Mouse (Mus musculus) adrenal gland, postnatal 14 days (tissue): ENCODE results near the gene Lrrtm1. TPM values are rescaled to one million over a fixed set of nuclear protein-coding genes. Genes with fewer than 3 reads are reported as not detected.

Experiments used
- DNase-seq: peaks from one replicate; pipeline ENCODE4 v3.0.0; 2021; ENCODE audit warnings: mixed read lengths
- long read RNA-seq, 2 experiments: library from polyadenylated mRNA; stranded (forward); transcript quantifications; one replicate each; pipeline ENCODE4 v2.0.0; 2021
- total RNA-seq: library from RNA; stranded (reverse); gene quantifications from 2 replicates; pipeline ENCODE4 v1.2.3, GENCODE M21; 2021

Gene Lrrtm1
- total RNA-seq: 0.67 and 0.90 TPM in 2 replicates
- long read RNA-seq, experiment 1, partial matches to known transcripts: 0 of 1 reads
- long read RNA-seq, experiment 1, other reads (novel, unspliced or antisense): 1 of 1 reads
- long read RNA-seq, experiment 2, partial matches to known transcripts: 0 of 1 reads
- long read RNA-seq, experiment 2, other reads (novel, unspliced or antisense): 0 of 1 reads

DNA sequence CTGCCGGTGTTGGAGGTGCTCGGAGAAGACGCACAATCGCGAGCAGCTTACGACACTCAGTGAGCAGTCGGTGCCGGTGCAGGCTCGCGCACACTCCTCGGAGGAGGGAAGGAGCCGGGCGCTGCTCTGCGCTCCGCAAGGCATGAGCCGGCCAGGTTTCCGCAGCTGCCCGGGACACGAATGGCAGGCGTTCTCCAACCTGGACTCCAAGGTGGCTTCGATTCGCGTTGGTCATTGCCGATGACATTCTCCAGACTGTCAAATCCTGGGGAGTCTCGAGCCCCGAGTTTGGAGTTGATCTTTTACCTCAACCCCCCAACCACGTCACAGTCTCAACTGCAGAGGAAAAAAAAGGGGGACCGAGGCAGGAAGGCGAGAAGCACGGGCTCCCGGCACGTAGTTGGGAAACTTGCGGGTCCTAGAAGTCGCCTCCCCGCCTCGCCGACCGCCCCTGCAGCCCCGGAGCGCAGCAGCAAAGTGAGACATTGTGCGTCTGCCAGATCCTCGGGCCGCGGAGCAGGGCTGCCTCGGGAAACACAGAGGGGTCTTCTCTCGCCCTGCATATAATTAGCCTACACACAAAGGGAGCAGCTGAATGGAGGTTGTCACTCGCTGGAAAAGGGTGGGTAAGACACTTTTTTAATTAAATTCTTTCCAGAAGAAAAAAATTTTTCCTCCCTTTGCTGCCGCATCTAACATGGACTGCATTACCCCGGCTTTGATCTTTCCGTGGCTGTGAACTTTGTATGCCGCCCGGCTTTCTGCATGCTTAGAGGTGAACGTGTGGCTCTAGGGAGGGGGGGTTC lies at the start of gene Lrrtm1:
Gene Lrrtm1, plus strand, starts transcription at position 89 of the 806 bp plus-strand sequence.
- peak; percentile 54 for DNase-seq

DNA sequence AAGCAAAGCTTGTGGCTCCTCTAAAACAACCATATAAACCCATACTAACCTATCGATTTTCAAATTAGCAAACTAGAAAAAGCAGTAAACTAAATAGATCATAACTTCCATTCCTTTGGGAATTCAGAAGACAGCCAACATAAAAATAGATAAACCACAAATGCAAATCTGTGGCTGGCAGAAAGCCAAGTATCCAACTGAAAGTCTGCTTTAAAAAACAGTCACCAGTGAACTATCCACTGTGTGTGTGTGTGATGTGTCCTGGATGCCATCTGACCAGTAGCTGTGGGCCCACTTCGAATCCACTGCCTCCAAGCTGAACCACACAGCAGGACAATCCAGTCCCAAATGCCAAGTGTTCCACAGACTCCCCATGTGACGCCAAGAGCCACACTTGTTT lies 45.8 kb upstream of the Lrrtm1 start:
- DNase-seq: no peak

DNA sequence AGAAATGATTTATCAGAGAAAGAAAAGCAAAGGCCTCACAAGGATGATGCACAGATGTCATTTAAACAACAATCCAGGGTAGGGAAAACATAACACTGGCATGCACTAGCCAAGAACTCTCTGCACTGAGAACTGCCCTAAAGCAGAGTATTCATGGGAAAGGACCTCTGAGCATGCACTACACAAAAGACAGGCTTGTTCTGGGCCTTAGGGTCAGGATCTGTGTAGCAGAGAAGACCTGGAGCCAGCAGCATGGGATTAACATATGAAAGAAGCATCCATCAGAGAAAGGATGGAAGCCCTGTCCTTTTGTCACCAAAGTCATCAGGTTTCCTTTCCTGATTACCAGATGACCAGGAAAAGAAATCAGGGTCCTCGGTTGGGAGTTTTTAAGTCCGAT lies 43.1 kb upstream of the Lrrtm1 start:
- no peak for DNase-seq

DNA sequence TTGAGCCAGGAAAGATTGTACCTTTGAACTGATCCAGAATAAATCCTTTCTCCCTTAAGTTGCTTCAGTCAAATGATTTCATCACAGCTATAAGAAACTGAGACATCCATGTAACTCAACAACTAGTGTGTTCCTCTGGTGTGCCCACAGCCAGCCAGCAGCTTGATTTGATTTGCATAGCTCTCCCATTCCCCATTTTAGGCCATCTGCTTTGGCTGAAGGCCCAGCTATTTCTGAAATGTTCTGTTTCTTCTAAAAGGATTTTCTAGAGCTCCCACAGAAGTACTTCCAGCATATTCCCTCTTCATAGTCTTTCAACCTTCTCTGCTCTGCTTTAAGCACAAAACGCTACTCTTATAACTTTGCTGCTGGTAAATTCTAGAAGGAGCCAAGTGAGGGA lies 33.3 kb upstream of the Lrrtm1 start:
- DNase-seq: no peak

DNA sequence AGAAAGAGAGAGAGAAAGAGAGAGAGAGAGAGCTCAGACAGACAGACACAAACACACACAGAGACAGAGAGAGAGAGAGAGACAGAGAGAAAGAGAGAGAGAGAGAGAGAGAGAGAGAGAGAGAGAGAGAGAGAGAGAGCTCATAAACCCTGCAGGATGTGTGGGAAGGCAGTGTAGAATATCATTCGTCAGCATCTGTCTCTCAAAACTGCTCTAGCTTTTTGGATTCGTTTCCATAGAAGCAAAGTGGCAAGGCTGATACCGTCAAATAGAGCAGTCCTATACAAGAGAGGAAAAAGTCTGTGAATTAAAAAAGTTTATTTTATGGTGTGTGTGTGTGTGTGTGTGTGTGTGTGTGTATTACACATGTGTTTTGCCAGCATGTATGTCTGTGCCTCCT lies 32.6 kb upstream of the Lrrtm1 start:
- DNase-seq: no peak

DNA sequence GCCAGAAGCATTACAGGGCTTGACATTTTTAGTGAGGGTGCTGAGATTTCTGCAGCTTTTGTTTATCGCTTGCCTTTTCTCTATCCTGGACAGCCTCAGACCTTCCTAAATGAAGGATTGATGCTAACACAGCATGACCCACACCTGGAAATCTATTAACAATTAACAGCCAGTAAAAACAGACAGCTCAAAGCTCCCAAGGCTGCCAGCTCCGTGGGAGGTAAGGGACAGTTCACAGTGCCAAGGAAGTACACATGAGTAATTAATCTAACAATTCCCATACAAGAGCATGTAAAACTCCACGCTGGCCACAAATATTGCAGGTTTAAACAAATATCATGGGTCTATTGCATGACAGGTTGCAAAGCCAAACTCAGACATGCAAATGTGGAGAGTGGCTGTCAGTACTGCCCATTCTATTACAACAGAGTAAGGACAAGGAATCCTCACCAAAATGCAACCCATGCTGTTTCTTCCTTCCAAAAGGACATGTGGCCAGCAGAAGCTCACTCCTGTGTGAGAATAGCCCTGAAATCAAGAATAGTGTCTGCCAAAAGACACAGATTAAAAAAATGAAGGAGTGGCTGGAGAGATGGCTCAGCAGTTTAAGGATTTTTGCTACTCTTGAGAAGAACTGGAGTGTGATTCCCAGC lies 28.6 kb upstream of the Lrrtm1 start:
- DNase-seq: no peak

DNA sequence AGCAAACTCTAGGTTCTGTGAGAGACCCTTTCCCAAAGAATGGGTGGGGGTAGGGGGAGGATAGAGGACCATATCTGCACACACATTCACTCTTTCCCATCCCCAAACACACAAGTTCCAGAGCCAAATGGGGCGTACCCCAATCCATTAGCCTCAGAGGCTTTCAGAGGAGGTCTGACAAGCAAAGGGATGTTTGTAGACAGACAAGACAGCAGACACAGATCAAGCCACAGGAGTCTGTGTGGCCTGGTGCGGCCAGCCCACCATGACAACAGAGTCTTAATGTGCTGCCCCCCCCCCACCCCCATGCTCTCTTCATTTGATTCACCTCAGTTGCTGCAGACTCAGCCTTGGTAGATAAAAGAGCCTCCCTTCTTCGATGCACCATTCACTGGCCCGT lies 27.2 kb upstream of the Lrrtm1 start:
- DNase-seq: no peak

DNA sequence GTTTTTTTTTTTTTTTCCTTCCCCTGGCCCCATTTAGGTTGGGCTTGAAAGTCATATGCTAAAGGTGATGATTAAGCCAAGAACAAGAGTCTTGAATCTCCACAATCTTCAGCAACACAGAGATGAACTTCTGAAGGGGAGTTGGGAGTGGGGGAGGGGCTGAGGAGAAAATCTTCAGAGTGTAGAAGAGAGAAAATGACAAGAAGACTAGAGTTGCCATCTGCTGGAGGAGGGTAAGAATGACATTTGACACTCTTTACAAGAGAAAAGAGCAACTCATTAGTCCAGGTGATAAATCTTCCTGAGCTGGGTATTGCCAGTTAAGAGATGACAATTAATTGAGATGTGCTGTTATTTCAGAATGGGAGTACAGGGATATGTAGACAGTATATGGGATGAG lies 23.6 kb upstream of the Lrrtm1 start:
- no peak for DNase-seq

DNA sequence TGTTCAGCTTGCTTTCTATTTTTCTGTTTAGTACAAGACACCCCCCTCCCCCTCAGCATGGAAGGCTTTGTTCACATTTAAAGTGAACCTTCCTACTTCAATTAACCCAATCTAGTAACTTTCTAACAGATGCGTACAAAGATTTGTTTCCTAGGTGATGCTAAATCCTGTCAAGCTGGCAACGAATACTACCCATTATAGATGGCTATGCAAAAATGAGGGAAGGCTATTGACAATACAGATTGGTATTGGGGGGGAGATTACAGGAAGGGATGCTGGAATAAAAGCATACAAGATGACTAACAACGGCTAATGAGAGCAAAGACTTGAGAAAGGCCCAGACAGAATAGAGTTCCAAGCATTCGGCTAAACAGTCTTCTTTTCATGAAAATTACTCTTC lies 21.7 kb upstream of the Lrrtm1 start:
- DNase-seq: no peak

DNA sequence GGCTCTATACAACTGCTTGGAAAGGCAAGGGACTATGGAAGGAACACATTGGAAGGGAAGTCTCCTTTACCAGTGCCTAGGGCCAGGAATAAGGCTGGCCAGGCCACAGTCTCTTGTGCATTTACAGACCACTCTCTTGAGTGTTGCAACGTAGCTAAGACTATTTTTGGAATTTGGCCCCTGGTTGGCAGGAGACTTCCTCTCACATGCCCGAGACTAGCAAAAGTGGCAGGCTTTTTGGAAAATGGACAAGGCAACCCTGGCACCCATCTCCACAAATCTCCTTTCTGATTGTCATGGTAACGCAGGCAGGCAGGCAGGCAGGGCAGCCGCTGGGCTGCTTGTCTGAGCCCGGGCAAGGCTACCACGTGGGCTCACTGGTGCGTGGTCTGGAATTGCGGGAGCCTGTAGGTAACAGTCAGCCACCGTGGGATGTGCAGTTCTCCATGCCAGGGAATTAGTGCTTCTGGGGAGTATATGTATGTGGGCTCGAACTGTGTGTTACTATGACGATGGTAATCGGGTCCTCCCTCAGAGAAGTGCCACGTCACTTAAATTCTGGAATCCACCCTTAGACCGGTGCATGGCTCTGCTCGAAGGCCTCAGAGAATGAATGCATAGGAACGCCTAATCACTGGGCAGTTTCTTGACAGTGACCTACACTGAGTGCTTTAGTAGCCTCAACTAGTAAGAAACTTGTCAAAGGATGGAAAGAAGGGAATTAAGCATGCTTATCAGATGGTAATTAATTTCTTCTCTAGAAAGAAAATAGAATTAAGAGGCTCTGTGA lies 19.4 kb upstream of the Lrrtm1 start:
- DNase-seq: peak; percentile 56

DNA sequence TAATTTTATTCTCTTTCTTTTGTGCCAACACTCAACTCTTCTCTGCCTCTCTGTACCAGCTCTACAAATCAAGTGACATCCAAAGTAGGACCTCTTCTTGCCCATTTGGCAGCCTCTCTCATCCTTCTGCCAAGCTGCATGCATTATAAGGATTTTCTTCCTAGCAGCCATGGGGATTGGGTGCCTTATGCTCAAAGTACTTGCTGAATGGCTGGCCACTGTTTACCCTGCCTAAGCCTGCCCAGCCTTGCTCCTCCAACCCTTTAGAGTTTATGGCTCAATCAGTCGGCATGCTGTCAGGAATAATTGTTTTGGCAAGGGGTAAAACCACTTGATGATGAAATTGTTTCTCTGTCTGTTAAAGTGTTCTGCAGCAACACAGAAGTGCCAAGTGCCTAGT lies 2.1 kb upstream of the Lrrtm1 start:
- DNase-seq: peak; percentile 51

DNA sequence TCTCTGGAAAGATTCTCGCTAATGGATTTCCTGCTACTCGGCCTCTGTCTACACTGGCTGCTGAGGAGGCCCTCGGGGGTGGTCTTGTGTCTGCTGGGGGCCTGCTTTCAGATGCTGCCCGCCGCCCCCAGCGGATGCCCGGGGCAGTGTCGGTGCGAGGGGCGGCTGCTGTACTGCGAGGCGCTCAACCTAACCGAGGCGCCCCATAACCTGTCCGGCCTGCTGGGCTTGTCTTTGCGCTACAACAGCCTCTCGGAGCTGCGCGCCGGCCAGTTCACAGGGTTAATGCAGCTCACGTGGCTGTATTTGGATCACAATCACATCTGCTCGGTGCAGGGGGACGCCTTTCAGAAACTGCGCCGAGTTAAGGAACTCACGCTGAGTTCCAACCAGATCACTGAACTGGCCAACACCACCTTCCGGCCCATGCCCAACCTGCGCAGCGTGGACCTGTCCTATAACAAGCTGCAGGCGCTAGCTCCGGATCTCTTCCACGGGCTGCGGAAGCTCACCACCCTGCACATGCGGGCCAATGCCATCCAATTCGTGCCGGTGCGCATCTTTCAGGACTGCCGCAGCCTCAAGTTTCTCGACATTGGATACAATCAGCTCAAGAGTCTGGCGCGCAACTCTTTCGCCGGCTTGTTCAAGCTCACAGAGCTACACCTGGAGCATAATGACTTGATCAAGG lies 1.2 kb downstream of the Lrrtm1 start:
- no peak for DNase-seq

DNA sequence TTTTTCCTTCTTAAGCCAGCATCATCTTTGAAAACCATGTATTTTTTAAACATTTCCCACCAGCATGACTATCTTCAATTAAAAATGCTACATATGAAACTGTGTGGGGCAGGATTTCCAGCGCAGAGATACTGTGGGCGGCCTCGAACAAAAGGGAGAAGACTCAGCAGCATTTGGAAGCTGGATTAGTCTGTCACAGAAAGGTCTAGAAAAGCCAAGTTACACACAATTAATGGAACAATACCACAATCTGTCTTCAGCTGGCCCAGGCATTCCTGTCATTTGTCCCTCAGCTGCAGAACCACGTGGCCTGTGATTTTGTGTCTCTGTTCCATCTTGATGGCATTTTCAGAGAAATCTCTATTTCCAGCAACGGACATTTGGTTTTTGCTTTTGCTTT lies 11.0 kb downstream of the Lrrtm1 start:
- DNase-seq: no peak

DNA sequence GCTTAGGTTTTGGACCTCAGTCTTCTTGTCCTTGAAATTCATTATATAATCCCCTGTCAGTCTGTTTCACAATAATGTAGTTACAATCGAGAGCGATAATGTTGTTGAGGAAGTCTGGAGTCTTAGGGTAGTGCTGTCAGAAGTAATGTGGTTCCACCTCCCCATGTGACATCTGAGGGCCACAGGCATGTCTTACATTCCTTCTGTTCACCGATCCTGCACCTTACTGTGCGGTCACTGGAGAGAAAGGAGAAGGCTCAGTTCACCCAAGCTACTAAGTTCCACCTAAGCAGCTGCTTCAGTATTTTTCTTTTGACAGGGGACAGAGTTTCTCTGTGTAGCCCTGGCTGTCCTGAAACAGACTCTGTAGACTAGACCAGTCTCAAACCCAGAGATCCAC lies 13.9 kb downstream of the Lrrtm1 start:
- DNase-seq: no peak

DNA sequence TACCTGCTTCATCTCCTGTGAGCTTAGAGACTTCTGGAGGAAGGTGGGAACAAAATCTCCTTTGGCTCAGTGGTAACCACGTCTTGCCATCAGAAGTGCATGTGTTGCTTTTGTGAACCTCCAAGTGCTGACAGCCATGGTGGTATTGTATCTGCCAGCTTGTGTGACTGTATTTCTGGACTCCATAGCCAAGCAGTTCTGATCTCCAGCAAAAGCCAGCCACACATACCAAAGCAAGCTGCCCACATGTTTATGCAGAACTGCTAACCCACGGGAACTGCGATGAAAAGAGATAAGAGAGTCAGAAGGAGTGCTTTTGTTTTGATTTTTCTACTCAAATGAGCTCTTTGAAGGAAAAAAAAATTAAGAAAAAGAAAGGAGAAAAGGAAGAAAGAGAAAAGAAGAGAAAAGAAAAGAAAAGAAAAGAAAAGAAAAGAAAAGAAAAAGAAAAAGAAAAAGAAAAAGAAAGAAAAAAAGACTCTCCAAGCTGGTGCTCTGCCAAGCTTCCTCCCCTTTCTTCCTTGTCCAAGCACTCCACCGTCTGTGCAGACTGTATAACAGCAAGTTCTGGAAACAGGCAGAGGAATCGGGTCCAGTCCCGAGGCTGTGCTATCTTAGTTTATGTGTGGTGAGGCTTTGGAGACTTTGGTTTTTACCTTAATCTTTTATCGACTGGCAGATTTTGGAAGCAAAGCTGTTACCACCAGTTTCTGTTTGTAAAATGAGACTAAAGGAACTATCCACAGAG lies 15.0 kb downstream of the Lrrtm1 start:
- peak; percentile 38 for DNase-seq

DNA sequence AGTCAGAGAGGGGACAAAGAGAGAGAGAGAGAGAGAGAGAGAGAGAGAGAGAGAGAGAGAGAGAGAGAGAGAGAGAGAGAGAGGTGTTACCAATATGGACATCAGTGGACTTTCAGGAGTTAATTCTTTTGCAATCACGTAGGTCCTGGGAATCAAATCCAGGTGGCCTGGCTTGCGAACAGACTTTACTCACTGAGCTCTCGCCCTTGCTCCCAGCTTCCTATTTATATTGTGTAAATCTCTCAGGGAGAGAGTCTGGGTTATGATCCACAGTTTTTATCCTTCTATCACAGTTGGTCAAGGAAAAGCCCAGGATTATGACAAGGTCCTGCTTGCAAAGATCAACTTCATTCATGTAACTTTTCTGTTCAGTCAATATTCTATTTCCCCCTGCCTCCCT lies 22.7 kb downstream of the Lrrtm1 start:
- DNase-seq: no peak

DNA sequence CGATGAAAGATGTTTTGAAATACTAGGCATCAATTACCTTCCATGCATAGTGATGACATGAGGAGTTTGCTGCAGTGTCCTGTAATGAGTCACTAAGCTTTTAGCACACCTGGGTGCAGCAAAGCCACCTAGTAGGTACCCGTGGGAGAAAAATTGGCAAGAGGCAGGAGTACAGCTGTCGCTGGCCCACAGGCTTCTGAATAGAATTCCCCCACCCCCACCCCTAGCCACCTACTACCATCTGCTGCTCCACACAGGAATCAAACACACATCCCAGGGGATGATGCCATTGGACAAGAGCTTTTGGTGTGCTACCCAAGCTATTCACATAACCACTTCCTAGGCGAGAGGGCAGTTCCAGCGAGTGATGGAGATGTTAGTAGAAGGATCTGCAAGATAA lies 36.3 kb downstream of the Lrrtm1 start:
- no peak for DNase-seq

DNA sequence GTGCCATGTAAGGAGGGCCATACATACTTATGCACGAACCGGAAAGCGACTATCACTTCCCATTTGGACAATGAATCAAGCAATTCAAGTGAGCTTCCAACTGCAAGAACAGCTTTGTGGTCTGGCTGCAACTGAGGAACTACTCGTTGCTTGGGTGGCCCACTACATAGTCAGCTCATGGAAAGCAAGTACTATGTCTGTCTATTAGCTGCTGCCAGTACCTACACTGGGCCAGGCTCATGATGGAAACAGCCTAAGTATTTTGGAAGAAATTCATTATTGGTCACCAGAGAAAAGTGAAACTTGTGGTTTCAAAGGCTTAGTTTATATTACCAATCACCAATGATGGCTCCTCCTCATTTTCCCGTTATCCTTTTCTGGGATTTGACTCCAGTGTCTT lies 43.8 kb downstream of the Lrrtm1 start:
- no peak for DNase-seq

DNA sequence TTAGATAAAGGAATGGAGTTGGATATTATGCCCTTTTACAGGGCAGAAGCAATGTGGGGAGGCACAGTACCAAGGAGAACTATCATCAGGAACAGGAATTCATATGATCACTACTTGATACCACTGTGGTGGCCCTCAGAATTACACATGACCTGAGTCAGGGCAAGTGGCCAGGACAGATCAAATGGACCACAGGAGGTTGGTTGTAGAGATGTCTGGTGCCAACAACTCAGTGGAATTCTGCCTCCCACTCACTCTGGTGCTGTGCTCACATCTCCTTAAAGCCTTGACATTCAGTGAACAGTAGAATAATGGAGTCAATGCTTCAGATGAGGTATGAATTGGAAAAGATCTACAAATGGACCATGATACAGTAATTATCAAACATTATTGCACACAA lies 45.9 kb downstream of the Lrrtm1 start:
- DNase-seq: no peak

DNA sequence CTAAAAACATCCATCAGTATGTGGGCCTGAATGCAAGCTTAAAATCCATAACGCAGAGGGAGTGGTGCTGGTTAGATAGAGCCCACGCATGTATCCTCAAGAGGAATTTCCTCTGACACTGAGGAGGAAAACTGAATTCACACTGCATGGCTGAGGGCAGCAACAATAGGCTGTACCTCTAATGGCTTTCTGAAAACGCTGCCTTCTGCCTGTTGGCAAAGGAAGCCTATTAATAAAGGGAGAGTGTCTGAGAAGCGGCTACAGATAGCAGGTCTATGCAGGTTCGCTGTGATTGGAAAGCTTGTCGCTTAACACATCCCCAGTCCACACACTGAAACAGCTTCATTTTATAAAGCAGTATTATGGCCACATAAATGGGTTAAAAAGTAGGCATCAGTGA lies 48.9 kb downstream of the Lrrtm1 start:
- no peak for DNase-seq

DNA sequence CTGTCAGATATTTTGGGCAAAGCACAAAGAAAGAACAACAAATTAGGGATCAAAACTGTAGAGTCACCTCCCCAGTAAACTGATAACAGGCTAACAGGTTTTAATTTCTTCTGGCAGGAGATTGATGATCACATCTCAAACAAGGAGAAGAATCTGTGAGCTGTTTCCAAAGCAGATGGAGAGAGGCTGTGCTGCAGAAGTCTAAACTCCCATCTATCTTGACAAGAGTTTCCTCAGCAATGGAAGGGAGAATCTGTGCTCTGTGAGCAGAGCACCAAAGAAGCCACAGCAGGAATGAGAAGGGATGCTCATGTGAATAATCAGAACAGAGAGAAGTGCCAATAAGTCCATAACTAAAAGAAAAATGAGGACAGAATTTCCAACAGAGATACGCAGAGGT lies 58.8 kb downstream of the Lrrtm1 start:
- DNase-seq: no peak

DNA sequence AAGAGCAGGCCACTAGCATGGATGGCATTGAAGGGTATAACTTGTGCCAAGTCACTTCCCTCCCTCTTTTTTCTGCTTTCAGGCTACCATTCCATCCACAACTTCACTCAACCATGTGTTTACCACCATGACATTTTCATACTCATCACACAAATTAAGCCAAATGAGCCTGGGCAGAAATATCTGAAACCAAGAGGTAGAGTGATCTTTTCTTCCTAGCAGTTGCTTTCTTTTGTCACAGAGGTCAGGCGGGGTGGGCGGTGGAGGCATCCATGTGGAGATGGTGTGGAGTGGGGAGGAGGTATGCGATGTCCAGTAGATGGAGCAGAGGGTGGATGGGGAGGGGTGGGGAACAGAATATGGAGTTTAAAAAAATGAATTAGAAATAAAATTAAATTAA lies 64.3 kb downstream of the Lrrtm1 start:
- no peak for DNase-seq
